Mouse (Mus musculus): Measurements from ENCODE around the gene Myo1d.

Gene Myo1d

DNA sequence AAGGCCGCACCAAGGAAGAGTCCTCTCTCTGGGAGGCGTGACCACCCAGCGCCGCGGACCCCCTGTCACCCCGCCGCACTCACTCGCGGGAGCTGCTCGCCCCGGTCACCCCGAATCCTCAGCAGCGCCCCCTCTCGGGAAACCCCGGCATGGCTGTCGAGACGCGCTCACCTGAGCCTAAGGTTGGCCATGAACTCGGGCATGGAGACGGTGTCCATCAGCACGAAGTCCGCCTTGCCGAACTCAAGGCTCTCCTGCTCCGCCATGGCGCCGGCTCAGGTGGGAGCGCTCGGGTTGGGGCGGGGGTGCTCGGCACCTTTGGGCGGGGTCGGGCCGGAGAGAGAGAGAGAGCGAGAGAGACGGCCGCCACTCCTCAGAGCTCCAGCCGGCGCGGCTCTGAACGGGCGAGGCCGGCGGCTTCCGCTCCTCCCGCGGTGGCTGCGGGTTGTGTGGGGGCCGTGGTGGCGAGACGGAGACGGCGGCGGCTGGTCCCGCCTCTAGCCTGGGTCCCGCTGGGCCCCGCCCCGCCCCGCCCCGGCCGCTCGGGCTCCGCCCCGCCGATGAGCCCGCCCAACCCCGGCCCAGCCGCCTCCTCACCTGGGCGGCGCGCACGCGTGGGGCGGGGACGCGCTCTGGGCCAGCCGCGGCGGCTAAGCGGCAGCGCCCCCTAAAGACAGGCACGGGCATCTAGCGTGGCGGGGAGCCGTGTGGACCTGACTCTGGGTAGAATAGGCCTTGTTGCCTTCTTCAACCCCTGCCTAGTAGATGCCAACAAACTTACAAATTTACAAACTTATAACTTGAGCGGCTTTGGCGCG is at the start of gene Myo1d:
Gene Myo1d, minus strand, starts transcription at position 499 of the 818 bp plus-strand sequence.
- peak; percentile 96 for ATAC-seq (ENCODE audit: low TSS enrichment)

DNA sequence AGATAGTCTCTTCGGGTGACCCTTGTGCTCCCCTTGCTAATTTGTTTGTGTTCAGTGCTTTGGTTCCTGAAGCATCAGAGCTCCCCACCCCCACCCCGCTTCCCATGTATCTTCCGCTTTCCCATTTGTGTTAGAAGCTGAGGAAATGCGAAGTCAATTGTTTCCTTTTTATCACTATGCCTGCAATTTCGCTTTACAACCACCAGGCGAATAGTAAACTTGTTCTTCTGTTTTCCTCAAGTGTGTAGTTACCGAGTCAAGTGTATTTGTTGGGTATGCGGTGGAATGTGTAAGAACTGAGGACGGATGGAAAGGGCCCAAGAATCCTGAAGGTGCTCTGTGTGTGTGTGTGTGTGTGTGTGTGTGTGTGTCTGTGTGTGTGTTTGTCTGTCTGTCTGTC is 42.0 kb upstream of the Myo1d start:
- no peak for ATAC-seq (ENCODE audit: low TSS enrichment)

- peak; percentile 87; the same call in 1 of the 2 replicates for ATAC-seq (ENCODE audit: low TSS enrichment)
Measured at GRCm38 (mm10) chr11:80821296-80821695, 41.5 kb upstream of the Myo1d start.

DNA sequence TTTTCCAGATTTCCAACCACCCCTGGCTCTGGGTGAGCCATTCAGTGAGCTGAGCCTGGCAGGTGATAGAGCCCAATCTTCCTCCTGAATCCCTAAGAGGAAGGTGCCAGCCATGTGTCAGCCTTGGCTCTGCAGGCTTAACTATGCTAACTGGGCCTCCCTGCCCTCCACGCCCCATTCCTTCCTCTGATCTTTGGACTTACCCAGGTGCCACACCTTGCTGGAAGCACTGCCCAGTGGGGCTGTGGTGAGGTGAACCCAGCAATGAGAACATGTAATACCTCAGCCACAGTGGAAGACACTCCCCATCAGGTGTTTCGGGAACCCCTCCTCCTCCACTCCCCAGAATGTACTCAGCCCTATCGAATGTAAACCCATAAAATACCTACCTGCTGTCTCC is 40.3 kb upstream of the Myo1d start:
- no peak for ATAC-seq (ENCODE audit: low TSS enrichment)

DNA sequence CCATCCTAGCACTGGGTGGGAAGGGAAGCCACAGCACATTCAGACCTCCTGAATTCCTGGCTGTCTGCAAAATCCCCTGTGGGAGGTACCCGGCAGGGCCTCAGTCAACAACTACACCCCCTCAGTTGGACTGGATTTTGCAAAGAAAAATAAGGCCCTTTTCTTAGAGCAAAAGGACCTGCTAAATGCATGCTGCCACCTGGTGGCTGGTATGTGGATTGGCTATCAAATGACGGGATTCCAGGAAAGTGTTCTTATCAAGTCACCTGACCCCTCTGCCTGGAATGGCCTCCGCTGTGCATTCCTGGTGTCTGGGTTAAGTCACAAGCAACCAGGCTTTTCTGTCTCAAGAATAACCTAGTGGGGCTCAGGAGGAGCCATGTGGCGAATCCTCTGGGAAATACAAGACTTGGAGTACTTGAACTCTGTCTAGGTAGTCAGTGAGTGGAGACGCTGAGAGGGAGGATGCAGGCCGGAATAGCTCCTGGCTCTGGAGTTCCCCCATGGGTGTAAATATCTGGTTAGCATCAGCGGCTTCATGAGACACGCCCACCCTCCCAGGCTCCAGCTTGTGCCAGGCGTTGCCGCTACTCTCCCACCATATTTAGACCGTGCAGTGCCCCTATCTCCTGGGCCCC is 38.4 kb upstream of the Myo1d start:
- ATAC-seq (ENCODE audit: low TSS enrichment): peak; percentile 69

- ATAC-seq (ENCODE audit: low TSS enrichment): peak; percentile 64; the same call in 1 of the 2 replicates
Measured at GRCm38 (mm10) chr11:80815354-80815753, 35.5 kb upstream of the Myo1d start.

- ATAC-seq (ENCODE audit: low TSS enrichment): no peak
Measured at GRCm38 (mm10) chr11:80811156-80811555, 31.3 kb upstream of the Myo1d start.

- ATAC-seq (ENCODE audit: low TSS enrichment): peak; percentile 55; the same call in 1 of the 2 replicates
Measured at GRCm38 (mm10) chr11:80809993-80810821, 30.4 kb upstream of the Myo1d start, which contains the start of gene Tmem98. Gene Tmem98 (plus strand): TSS chr11:80810175.

DNA sequence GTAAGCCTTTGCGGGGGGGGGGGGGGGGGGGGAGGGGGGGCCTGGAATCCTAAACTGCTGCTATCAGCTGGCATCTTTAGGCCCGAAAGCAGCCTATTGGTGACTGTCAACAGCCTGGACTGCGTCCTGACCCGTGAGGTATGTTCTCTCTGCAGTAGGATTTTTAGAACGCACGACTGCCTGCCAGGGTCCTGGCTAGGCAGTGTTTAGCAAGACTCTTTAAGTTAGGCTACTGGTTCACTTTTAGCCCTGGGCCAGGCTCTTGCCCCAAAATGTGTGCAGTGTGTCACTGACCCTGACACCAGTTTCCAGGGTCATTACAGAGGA is 29.8 kb upstream of the Myo1d start:
- ATAC-seq (ENCODE audit: low TSS enrichment): no peak

GRCm38 (mm10) chr11:80808551-80809070 is 28.8 kb upstream of the Myo1d start:
- ATAC-seq (ENCODE audit: low TSS enrichment): no peak

DNA sequence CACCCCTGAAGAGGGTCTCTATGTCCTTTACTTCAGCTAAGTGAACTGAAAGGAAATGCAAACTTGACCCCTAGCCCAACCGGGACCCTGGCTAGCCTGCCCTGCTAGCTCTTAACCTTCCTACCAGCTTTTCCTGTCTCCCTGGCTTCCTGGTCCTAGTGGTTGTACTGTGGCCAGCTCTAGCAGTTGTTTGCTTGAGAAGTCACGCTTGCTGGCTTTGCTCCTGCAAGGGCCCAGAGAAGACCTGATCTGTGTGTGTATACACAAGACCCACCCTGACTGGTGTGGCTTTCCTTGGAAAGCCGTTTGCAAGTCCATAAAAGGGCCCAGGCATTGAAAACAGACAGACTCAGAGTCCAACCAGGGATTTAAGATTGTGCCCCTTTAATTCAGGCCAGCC is 22.9 kb upstream of the Myo1d start:
- no peak for ATAC-seq (ENCODE audit: low TSS enrichment)

GRCm38 (mm10) chr11:80799979-80800378 is 20.2 kb upstream of the Myo1d start:
- ATAC-seq (ENCODE audit: low TSS enrichment): no peak

- ATAC-seq (ENCODE audit: low TSS enrichment): no peak
Measured at GRCm38 (mm10) chr11:80795431-80795830, 15.6 kb upstream of the Myo1d start.

DNA sequence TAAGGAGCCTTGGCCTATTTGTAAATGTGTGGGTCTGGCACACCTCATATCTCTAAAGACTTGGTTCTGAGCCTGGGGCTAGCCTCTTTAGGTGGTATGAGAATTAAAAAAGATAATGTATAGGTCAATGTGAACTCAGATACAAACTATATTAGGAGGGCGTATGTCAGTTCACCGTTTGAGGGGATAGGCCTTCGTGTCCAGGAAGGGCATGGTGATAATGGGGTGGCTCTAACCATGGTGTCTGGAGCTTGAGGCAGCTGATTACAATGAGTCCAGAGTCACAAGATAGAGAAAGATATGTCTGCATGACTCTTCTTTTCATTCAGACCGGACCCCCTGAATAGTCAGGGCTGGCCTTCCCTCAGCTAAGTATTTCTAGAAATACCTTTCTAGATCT is 14.5 kb upstream of the Myo1d start:
- ATAC-seq (ENCODE audit: low TSS enrichment): no peak

GRCm38 (mm10) chr11:80793386-80793785 is 13.6 kb upstream of the Myo1d start:
- ATAC-seq (ENCODE audit: low TSS enrichment): no peak

- no peak for ATAC-seq (ENCODE audit: low TSS enrichment)
Measured at GRCm38 (mm10) chr11:80791677-80792432, 12.0 kb upstream of the Myo1d start.

GRCm38 (mm10) chr11:80790413-80790812 is 10.6 kb upstream of the Myo1d start:
- no peak for ATAC-seq (ENCODE audit: low TSS enrichment)

- ATAC-seq (ENCODE audit: low TSS enrichment): no peak
Measured at GRCm38 (mm10) chr11:80789647-80790240, 9.9 kb upstream of the Myo1d start.

- ATAC-seq (ENCODE audit: low TSS enrichment): no peak
Measured at GRCm38 (mm10) chr11:80785672-80786071, 5.8 kb upstream of the Myo1d start.

GRCm38 (mm10) chr11:80784294-80784743 is 4.5 kb upstream of the Myo1d start:
- no peak for ATAC-seq (ENCODE audit: low TSS enrichment)

DNA sequence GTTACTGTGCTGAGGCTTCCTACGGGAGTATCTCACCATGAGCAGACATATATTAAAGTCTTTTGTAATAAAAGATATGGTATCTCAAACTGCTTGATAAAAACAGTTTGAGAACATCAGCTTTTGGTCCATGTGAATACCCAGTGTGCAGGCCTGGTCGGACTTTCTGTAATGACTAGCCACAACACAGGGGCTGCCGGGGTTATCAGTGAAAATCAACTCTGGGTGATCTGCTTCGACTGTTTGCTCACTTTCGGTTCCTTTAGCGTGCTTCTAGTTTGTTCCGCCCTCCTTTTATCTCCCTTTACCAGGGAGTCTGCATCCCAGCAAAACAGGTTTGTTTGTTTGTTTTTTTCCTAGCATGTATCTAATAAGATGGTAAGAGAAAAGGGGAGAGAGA is 3.6 kb upstream of the Myo1d start:
- no peak for ATAC-seq (ENCODE audit: low TSS enrichment)
